Mouse (Mus musculus): ENCODE results near the gene Kctd2. TPM values are rescaled to one million over a fixed set of nuclear protein-coding genes. Genes with fewer than 3 reads are reported as not detected.
"Not testable (repeated sequence)": the region's sequence is repeated elsewhere in the genome, so short reads cannot be mapped to it uniquely, and the experiment has no call there.

Gene Kctd2
- total RNA-seq, 2 experiments from 2014 or later: 14.8 to 22.3 TPM

GRCm38 (mm10) chr11:115381743-115382539 lies 38.0 kb upstream of the Kctd2 start, which contains the start of gene Cdr2l:
TSS of gene Cdr2l (plus strand) at chr11:115381916.
- H3K4me3 ChIP-seq: peak within 1 kb of the TSS; percentile 92
- peak within 1 kb of the TSS; percentile 89 for H3K27ac ChIP-seq
- intact Hi-C loops (cut with DNase I): loop anchor here (10.0 kb wide), 1 partner anchor 707 kb away; the partner anchor contains the start of gene Ttyh2
- DNase-seq: peak; percentile 94
- TF ChIP-seq CTCF (IDR thresholded peaks at IDR 0.05): no peak

GRCm38 (mm10) chr11:115382891-115383290 lies 37.0 kb upstream of the Kctd2 start:
- Histone ChIP-seq H3K4me3 (peak overlapping the region; percentile 92), H3K27ac (peak overlapping the region; percentile 89)
- DNase-seq: no peak
- no peak for TF ChIP-seq CTCF (IDR thresholded peaks at IDR 0.05)
- intact Hi-C loops (cut with DNase I): loop anchor here (10.0 kb wide), 1 partner anchor 708 kb away; the partner anchor contains the start of gene Ttyh2

DNA sequence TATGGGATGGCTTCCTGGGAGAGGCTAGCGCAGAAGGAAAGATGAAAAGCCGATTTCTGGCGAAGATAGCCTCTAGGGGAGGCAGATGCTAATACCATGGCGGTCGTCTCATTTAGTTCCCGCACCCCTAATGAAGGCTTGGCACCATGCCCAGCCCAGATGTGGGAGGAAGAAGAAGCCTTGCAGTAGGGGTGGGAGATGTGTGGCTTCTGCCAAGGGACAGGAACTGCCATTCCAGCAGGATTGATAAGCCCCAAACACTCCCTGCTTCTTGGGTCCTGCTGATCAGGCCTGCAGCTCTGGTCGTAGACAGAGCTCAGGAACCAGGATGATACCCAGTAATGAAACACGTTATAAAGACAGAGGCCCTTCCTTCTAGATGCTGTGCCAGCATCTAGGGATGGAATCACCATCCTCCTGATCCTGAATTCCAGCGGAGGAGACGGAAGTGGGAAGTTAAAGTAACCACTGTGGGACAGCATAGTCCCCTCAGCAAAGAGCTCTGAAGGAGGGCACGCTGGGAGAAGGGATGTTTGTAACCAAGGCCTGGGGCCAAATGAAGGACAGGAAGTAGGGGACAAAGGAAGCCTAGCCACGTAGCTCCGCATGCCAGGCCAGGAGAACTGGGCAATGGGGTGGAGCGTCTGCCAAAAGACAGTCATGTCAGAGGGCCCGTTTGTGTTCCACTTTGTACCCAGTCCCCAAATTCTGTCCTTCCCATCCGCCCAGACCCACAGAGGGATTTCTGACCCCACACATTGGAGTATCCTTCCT lies 36.0 kb upstream of the Kctd2 start:
- TF ChIP-seq CTCF (IDR thresholded peaks at IDR 0.05): no peak
- DNase-seq: no peak
- Histone ChIP-seq H3K4me3 (peak overlapping the region; percentile 92), H3K27ac (peak overlapping the region; percentile 89)
- intact Hi-C loops (cut with DNase I): loop anchor here (10.0 kb wide), 1 partner anchor 709 kb away; the partner anchor contains the start of gene Ttyh2

DNA sequence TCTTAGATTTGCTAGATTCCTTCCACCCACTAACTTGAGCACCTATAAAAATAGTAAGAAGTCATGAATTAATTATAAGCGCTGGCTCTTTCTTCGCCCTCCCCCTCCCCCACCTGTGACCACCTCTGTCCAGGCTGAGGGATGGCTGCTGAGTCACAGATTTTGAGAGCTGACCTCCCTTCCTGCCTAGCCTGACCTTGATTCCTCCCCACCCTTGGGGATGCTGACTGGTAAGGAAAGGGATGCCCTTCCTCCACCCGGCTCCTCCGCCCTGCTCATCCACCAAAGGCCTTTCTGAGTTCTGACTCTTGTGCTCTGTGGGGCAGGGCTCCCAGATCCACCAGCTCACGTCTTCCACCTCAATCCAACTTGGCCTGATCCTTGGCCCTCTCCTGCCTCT lies 35.3 kb upstream of the Kctd2 start:
- Histone ChIP-seq H3K4me3 (no peak overlapping the region), H3K27ac (peak overlapping the region; percentile 89)
- no peak for TF ChIP-seq CTCF (IDR thresholded peaks at IDR 0.05)
- intact Hi-C loops (cut with DNase I): loop anchor here (10.0 kb wide), 1 partner anchor 710 kb away; the partner anchor contains the start of gene Ttyh2
- no peak for DNase-seq

GRCm38 (mm10) chr11:115386859-115387258 lies 33.1 kb upstream of the Kctd2 start:
- H3K4me3 ChIP-seq, DNase-seq, H3K27ac ChIP-seq: not testable (repeated sequence)
- intact Hi-C loops (cut with DNase I): loop anchor here (10.0 kb wide), 1 partner anchor 712 kb away; the partner anchor contains the start of gene Ttyh2

- intact Hi-C loops (cut with DNase I): no loop called here
Observed at GRCm38 (mm10) chr11:115391358-115391757, 28.6 kb upstream of the Kctd2 start.

DNA sequence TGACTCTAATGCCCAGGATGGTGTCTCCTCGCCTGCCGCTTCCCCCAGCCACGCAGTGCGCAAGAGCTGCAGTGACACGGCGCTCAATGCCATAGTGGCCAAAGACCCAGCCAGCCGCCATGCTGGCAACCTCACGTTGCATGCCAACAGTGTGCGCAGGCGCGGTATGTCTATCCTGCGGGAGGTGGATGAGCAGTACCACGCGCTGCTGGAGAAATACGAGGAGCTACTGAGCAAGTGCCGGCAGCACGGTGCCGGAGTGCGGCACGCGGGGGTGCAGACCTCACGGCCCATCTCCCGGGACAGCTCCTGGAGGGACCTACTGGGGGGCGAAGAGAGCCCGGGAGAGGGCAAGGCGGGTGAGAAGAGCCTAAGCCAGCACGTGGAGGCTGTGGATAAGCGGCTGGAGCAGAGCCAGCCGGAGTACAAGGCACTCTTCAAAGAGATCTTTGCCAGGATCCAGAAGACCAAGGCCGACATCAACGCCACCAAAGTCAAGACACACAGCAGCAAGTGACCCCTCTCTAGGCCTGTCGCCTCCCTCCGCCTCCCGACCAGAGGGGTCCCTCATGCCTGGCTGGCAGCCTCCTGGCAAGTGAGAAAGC lies 26.1 kb upstream of the Kctd2 start:
- H3K27ac ChIP-seq: no peak overlapping the region
- DNase-seq: no peak
- intact Hi-C loops (cut with DNase I): no loop called here
- no peak overlapping the region for H3K4me3 ChIP-seq
- no peak for TF ChIP-seq CTCF (IDR thresholded peaks at IDR 0.05)

More at GRCm38 (mm10) chr11:115391358-115391757, 28.6 kb upstream of the Kctd2 start:
- Histone ChIP-seq H3K27ac (no peak overlapping the region), H3K4me3 (no peak overlapping the region)
- DNase-seq: no peak
- TF ChIP-seq CTCF (IDR thresholded peaks at IDR 0.05): no peak

DNA sequence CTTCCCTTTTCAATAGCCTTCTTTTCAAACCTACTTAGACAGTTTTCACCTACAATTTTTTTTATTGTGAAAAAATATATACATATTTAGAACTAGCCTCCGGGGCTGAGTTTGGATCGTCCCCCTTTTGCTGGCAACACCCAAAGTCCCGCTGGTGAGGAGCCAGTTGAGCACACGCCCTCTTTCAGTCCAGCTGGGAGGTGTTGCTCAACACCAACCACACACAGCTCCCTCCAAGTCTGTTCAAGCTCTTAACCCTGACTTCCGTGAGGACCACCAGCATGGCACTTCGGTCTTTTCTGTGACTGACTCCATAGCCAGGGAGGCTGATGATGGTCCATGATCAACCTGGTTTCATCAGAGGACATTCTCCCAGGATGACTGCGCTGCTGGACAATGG lies 21.8 kb upstream of the Kctd2 start:
- Histone ChIP-seq H3K4me3 (no peak overlapping the region), H3K27ac (no peak overlapping the region)
- intact Hi-C loops (cut with DNase I): no loop called here
- TF ChIP-seq CTCF (IDR thresholded peaks at IDR 0.05): no peak
- peak; percentile 46 for DNase-seq

DNA sequence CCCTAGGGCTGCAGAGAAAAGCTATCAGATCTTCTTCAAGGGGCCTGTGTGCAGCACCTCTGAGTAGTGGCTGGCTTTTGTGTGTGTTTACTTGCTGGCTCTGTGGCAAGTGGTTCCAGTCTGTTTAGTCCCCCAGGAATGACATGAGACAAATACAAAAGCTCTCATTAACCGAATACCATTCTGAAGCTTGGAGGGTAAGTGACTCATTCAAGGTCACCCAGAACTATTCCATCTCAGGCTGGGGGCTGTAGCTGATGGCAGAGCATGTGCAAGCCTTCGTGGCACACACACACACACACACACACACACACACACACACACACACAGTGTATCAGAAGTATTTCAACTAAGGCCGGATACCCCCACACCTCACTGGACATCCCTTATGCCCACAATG lies 19.8 kb upstream of the Kctd2 start:
- no peak for TF ChIP-seq CTCF (IDR thresholded peaks at IDR 0.05)
- DNase-seq: no peak
- Histone ChIP-seq H3K4me3 (no peak overlapping the region), H3K27ac (no peak overlapping the region)
- intact Hi-C loops (cut with DNase I): no loop called here

DNA sequence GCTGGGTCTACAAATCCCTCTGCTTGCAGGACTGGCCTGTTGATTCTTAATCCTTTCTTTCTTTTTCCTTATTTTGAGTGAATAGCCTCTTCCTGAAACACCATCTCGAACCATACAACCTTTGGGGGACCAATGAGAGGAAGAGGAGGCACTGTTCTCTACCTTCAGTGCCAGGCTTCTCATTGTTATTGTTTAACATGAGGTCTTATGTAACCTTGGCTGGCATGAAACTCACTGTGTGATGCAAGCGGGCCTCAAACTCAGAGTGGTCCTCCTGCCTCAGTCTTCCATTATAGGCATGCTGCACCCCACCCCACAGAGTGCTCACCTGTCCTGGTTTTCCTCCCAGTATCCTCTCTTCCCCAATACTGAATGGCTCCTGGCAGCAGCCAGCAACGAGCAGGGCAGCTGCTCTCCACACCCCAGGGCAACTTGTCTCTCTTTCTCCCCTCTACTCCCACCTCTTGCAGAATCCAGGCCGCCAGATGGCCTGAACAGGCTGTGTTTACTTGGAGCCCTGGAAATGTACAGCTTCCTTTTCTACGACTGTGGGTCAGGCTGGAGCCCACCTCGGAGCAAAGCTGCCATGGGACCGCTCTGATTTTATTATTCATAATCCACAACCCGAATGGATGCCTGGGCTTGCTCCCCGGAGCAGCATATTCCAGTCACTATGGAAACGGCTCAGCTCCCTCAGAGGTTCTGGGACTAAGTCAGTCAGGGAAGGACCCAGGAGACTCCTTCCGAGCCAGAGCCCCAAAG lies 19.1 kb upstream of the Kctd2 start:
- intact Hi-C loops (cut with DNase I): no loop called here
- no peak for TF ChIP-seq CTCF (IDR thresholded peaks at IDR 0.05)
- DNase-seq: no peak
- Histone ChIP-seq H3K27ac (no peak overlapping the region), H3K4me3 (no peak overlapping the region)

DNA sequence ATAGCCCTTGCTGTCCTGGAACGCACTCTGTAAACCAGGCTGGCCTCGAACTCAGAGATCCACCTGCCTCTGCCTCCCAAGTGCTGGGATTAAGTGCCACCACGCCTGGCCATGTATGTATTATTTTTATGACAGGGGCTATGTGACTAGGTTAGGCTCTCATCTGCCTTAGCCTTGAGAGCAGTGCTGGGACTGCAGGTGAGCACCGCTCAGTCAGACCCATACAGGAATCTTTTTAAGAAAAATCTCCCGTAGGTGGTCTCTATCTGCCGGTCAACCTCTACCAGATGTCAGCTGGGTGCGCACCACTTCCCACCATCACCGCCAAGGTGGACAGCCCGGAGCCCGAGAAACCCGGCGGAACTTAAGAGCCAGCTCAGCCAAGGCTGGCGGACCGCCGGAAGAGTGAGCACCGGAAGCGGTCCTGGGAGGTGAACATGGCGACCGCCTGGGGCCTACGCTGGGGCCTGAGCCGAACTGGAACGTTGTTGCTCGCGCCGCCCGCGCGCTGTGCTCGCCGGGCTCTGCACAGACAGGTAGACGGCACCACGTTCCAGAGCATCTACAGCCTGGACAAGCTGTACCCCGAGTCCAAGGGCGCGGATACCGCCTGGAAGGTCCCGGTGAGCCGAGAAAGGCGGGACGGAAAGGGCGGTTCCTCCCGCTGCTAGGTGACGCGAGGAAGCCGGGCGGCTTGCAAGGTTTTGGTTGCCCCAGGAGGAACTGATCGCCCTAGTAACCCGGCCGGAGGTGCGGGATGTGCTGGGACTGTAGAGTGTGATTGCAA lies 16.4 kb upstream of the Kctd2 start, which contains the start of gene Mrpl58:
Gene Mrpl58, plus strand, starts transcription at position 415 of the 787 bp plus-strand sequence.
- peak; percentile 6; the same call in 1 of the 2 replicates for TF ChIP-seq CTCF (IDR thresholded peaks at IDR 0.05)
- peak; percentile 93 for DNase-seq
- intact Hi-C loops (cut with DNase I): no loop called here
- H3K27ac ChIP-seq: peak within 1 kb of the TSS; percentile 95
- H3K4me3 ChIP-seq: peak within 1 kb of the TSS; percentile 81

Measured in gastrocnemius, adult 2 months (tissue).